Mouse (Mus musculus) megakaryocyte-erythroid progenitor cell, adult 5-6 weeks (primary cell): ENCODE results near the gene Itgad. TPM values are rescaled to one million over a fixed set of nuclear protein-coding genes. Genes with fewer than 3 reads are reported as not detected.

Source experiments
- ATAC-seq: replicated peaks from 2 replicates; pipeline ENCODE4 v1.8.0; 2016; ENCODE audit warnings: mild to moderate bottlenecking, inconsistent platforms; ENCODE audit not compliant: severe bottlenecking, poor library complexity, low FRiP score, low TSS enrichment
- total RNA-seq, 2 experiments: library from RNA; stranded (forward) in 1 of 2; stranded (reverse) in 1 of 2; fragments of 200-1000, 215-1000 nt in 1 of 2; fragments of >200 nt in 1 of 2; fragmentation: Nextera tagmentation in 1 of 2; gene quantifications; 2 replicates each; pipeline ENCODE4 v1.2.3; 2014 to 2017

The Itgad gene
- total RNA-seq, 2 experiments from 2014 or later, result 0.11 TPM; not detected in 1

- ATAC-seq, result no peak
Observed at GRCm38 (mm10) chr7:128238991-128239390, 84.8 kb downstream of the Itgad start.

- no peak for ATAC-seq
Observed at GRCm38 (mm10) chr7:128240131-128240784, 86.1 kb downstream of the Itgad start.

- no peak for ATAC-seq
Observed at GRCm38 (mm10) chr7:128242331-128242730, 88.2 kb downstream of the Itgad start.

- ATAC-seq, result no peak
Observed at GRCm38 (mm10) chr7:128243921-128244320, 89.7 kb downstream of the Itgad start.

- ATAC-seq, result no peak
Observed at GRCm38 (mm10) chr7:128244410-128245025, 90.3 kb downstream of the Itgad start.

GRCm38 (mm10) chr7:128245547-128245946 is 91.4 kb downstream of the Itgad start:
- no peak for ATAC-seq

- ATAC-seq, result peak; percentile 14
Observed at GRCm38 (mm10) chr7:128246496-128247391, 92.6 kb downstream of the Itgad start, which contains the start of gene Tgfb1i1. Gene Tgfb1i1, plus strand, starts transcription at chr7:128246812.

GRCm38 (mm10) chr7:128247443-128247842 is 93.3 kb downstream of the Itgad start:
- ATAC-seq, result peak; percentile 73

- ATAC-seq, result no peak
Observed at GRCm38 (mm10) chr7:128248081-128249042, 94.2 kb downstream of the Itgad start.

GRCm38 (mm10) chr7:128249998-128250397 is 95.8 kb downstream of the Itgad start:
- 0 out of 2 replicates have a peak, but pooled peaks have one; percentile 38 for ATAC-seq

- no peak for ATAC-seq
Observed at GRCm38 (mm10) chr7:128251946-128252345, 97.8 kb downstream of the Itgad start.

- ATAC-seq, result 0 out of 2 replicates have a peak, but pooled peaks have one; percentile 35
Observed at GRCm38 (mm10) chr7:128252609-128253008, 98.4 kb downstream of the Itgad start.

GRCm38 (mm10) chr7:128254978-128255377 is 100.8 kb downstream of the Itgad start:
- no peak for ATAC-seq

GRCm38 (mm10) chr7:128255757-128256156 is 101.6 kb downstream of the Itgad start:
- ATAC-seq, result no peak

- ATAC-seq, result peak; percentile 51
Observed at GRCm38 (mm10) chr7:128256783-128257334, 102.7 kb downstream of the Itgad start.

- no peak for ATAC-seq
Observed at GRCm38 (mm10) chr7:128265411-128265810, 111.2 kb downstream of the Itgad start, which contains the start of gene Slc5a2. Gene Slc5a2, plus strand, starts transcription at chr7:128265657.

GRCm38 (mm10) chr7:128266056-128266455 is 111.9 kb downstream of the Itgad start:
- no peak for ATAC-seq

GRCm38 (mm10) chr7:128267391-128267790 is 113.2 kb downstream of the Itgad start:
- ATAC-seq, result no peak

- ATAC-seq, result no peak
Observed at GRCm38 (mm10) chr7:128267813-128268212, 113.6 kb downstream of the Itgad start.
